Mouse (Mus musculus) midbrain, embryonic 16.5 days (tissue): Measurements from ENCODE around the gene Clcn1. TPM values are rescaled to one million over a fixed set of nuclear protein-coding genes. Genes with fewer than 3 reads are reported as not detected.
A peak's percentile ranks its signal among the peaks of the same experiment; 100 is the strongest.

Experiments used
- ATAC-seq: fragments of 200-750 bp; cut with Nextera tagmentation; 2 replicates; pipeline ENCODE4 v1.8.0; 2017; ENCODE audit warnings: moderate TSS enrichment
- H3K27ac ChIP-seq: fragments of 300-500 bp; sonication (generic); 2 replicates; pipeline ENCODE4 v1.5.1; 2014; ENCODE audit warnings: mild to moderate bottlenecking, low read length, mixed read lengths
- H3K27me3 ChIP-seq: fragments of 300-500 bp; sonication (generic); 2 replicates; pipeline ENCODE4 v1.6.1; 2014; ENCODE audit warnings: low read depth, low read length, mixed read lengths; ENCODE audit not compliant: control insufficient read depth, insufficient read depth
- H3K36me3 ChIP-seq: fragments of 300-500 bp; sonication (generic); 2 replicates; pipeline ENCODE4 v1.6.1; 2014; ENCODE audit warnings: mild to moderate bottlenecking, low read length, moderate library complexity, mixed read lengths; ENCODE audit not compliant: control insufficient read depth, insufficient read depth
- H3K4me1 ChIP-seq: fragments of 300-500 bp; sonication (generic); 2 replicates; pipeline ENCODE4 v1.6.1; 2014; ENCODE audit warnings: mild to moderate bottlenecking, low read length, mixed read lengths; ENCODE audit not compliant: control insufficient read depth, insufficient read depth
- H3K4me2 ChIP-seq: fragments of 300-500 bp; sonication (generic); 2 replicates; pipeline ENCODE4 v1.6.1; 2014; ENCODE audit warnings: mild to moderate bottlenecking, low read length, mixed read lengths
- H3K4me3 ChIP-seq: fragments of 300-500 bp; sonication (generic); 2 replicates; pipeline ENCODE4 v1.5.1; 2014; ENCODE audit warnings: low read depth, mild to moderate bottlenecking, low read length, moderate library complexity, mixed read lengths
- H3K9ac ChIP-seq: fragments of 300-500 bp; sonication (generic); 2 replicates; pipeline ENCODE4 v1.6.1; 2014; ENCODE audit warnings: low read depth, low read length, mixed read lengths
- H3K9me3 ChIP-seq: fragments of 300-500 bp; sonication (generic); replicated peaks from 2 replicates; pipeline ENCODE4 v1.6.1; 2014; ENCODE audit warnings: mild to moderate bottlenecking, low read length, mixed read lengths; ENCODE audit not compliant: control insufficient read depth, poor library complexity, severe bottlenecking
- WGBS: fragments of 180-500 bp; shearing (Covaris S2); extraction: QIAGEN DNeasy Blood & Tissue Kit; methylation state at CpG from one replicate; pipeline ENCODE4 v1.1.7; 2014; 5-methylcytosine and 5-hydroxymethylcytosine counted together
- polyA plus RNA-seq: library from polyadenylated mRNA; unstranded; fragments of >200 nt; fragmentation: Nextera tagmentation; extraction: Ambion mirVana; gene quantifications from 2 replicates; pipeline ENCODE4 v1.2.1, GENCODE M21; 2015

Clcn1 gene
- polyA plus RNA-seq = 1.3 and 1.5 TPM in 2 replicates

- 70% methylated on average over 4 of the region's 5 CpGs for WGBS
- no peak within 1 kb of the TSS for H3K27ac ChIP-seq
- ATAC-seq = peak; percentile 69; the same call in 1 of the 2 replicates
- H3K27me3 ChIP-seq = no peaks in the 10 kb centered on the region
- H3K4me2 ChIP-seq = no peak within 1 kb of the TSS
- H3K9me3 ChIP-seq = no peaks in the 10 kb centered on the region
- H3K4me3 ChIP-seq = no peak within 1 kb of the TSS
- no peaks in the 10 kb centered on the region for H3K4me1 ChIP-seq
- H3K9ac ChIP-seq = no peak within 1 kb of the TSS
- peaks cover 40% of the 10 kb centered on the region for H3K36me3 ChIP-seq
Observed at GRCm38 (mm10) chr6:42286448-42286847, at the start of gene Clcn1. Gene Clcn1 (plus strand): TSS chr6:42286685.

GRCm38 (mm10) chr6:42237276-42237805 lies 49.1 kb upstream of the Clcn1 start:
- H3K9me3 ChIP-seq = no peaks in the 10 kb centered on the region
- H3K4me3 ChIP-seq = no peak overlapping the region
- no peaks in the 10 kb centered on the region for H3K4me1 ChIP-seq
- 79% methylated on average over 6 of the region's 6 CpGs for WGBS
- H3K36me3 ChIP-seq = no peaks in the 10 kb centered on the region
- no peak overlapping the region for H3K27ac ChIP-seq
- H3K9ac ChIP-seq = no peak overlapping the region
- no peak overlapping the region for H3K4me2 ChIP-seq
- H3K27me3 ChIP-seq = no peaks in the 10 kb centered on the region
- no peak for ATAC-seq

- no peak overlapping the region for H3K27ac ChIP-seq
- no peak overlapping the region for H3K4me2 ChIP-seq
- no peaks in the 10 kb centered on the region for H3K4me1 ChIP-seq
- H3K36me3 ChIP-seq = no peaks in the 10 kb centered on the region
- WGBS = 80% methylated on average over 6 of the region's 6 CpGs
- H3K9ac ChIP-seq = no peak overlapping the region
- H3K4me3 ChIP-seq = no peak overlapping the region
- no peaks in the 10 kb centered on the region for H3K27me3 ChIP-seq
- ATAC-seq = no peak
- H3K9me3 ChIP-seq = no peaks in the 10 kb centered on the region
Observed at GRCm38 (mm10) chr6:42241311-42242045, 45.0 kb upstream of the Clcn1 start.

GRCm38 (mm10) chr6:42245711-42246353 lies 40.7 kb upstream of the Clcn1 start, which contains the start of gene Gstk1:
Gene Gstk1 (plus strand): TSS chr6:42245935.
- no peak within 1 kb of the TSS for H3K27ac ChIP-seq
- 2% methylated on average over 28 of the region's 28 CpGs for WGBS
- H3K4me2 ChIP-seq = peak within 1 kb of the TSS; percentile 74
- H3K27me3 ChIP-seq = no peaks in the 10 kb centered on the region
- no peaks in the 10 kb centered on the region for H3K9me3 ChIP-seq
- no peaks in the 10 kb centered on the region for H3K4me1 ChIP-seq
- ATAC-seq = peak; percentile 100
- peak within 1 kb of the TSS; percentile 53 for H3K9ac ChIP-seq
- H3K36me3 ChIP-seq = no peaks in the 10 kb centered on the region
- H3K4me3 ChIP-seq = peak within 1 kb of the TSS; percentile 56

GRCm38 (mm10) chr6:42247173-42247572 lies 39.3 kb upstream of the Clcn1 start:
- H3K27me3 ChIP-seq = no peaks in the 10 kb centered on the region
- no peak overlapping the region for H3K27ac ChIP-seq
- peak overlapping the region; percentile 26 for H3K4me3 ChIP-seq
- 7% methylated on average over 8 of the region's 8 CpGs for WGBS
- no peaks in the 10 kb centered on the region for H3K4me1 ChIP-seq
- peak overlapping the region; percentile 40 for H3K4me2 ChIP-seq
- no peaks in the 10 kb centered on the region for H3K36me3 ChIP-seq
- no peaks in the 10 kb centered on the region for H3K9me3 ChIP-seq
- ATAC-seq = peak; percentile 29; the same call in 1 of the 2 replicates
- H3K9ac ChIP-seq = no peak overlapping the region

GRCm38 (mm10) chr6:42247981-42248380 lies 38.5 kb upstream of the Clcn1 start:
- peak overlapping the region; percentile 40 for H3K4me2 ChIP-seq
- H3K27ac ChIP-seq = no peak overlapping the region
- no peak overlapping the region for H3K9ac ChIP-seq
- no peaks in the 10 kb centered on the region for H3K36me3 ChIP-seq
- no peak for ATAC-seq
- no peaks in the 10 kb centered on the region for H3K4me1 ChIP-seq
- H3K4me3 ChIP-seq = peak overlapping the region; percentile 26; the same call in 1 of the 2 replicates
- WGBS = 65% methylated on average over 1 of the region's 1 CpGs
- H3K27me3 ChIP-seq = no peaks in the 10 kb centered on the region
- no peaks in the 10 kb centered on the region for H3K9me3 ChIP-seq

GRCm38 (mm10) chr6:42251791-42252190 lies 34.7 kb upstream of the Clcn1 start:
- no peak overlapping the region for H3K9ac ChIP-seq
- H3K27ac ChIP-seq = no peak overlapping the region
- H3K9me3 ChIP-seq = no peaks in the 10 kb centered on the region
- no peaks in the 10 kb centered on the region for H3K4me1 ChIP-seq
- no peak for ATAC-seq
- H3K27me3 ChIP-seq = no peaks in the 10 kb centered on the region
- no peak overlapping the region for H3K4me2 ChIP-seq
- H3K4me3 ChIP-seq = no peak overlapping the region
- no peaks in the 10 kb centered on the region for H3K36me3 ChIP-seq
- 90% methylated on average over 4 of the region's 4 CpGs for WGBS

GRCm38 (mm10) chr6:42253103-42253502 lies 33.4 kb upstream of the Clcn1 start:
- Histone ChIP-seq H3K9me3 (no peaks in the 10 kb centered on the region), H3K9ac (no peak overlapping the region), H3K27me3 (no peaks in the 10 kb centered on the region), H3K4me2 (no peak overlapping the region), H3K27ac (no peak overlapping the region), H3K4me1 (peaks cover 3% of the 10 kb centered on the region; the same call in 1 of the 2 replicates), H3K4me3 (no peak overlapping the region), H3K36me3 (no peaks in the 10 kb centered on the region)
- ATAC-seq = no peak
- 88% methylated on average over 2 of the region's 2 CpGs for WGBS
